Mouse (Mus musculus) cerebellum, adult (tissue): ENCODE results near the gene Gm17654.
"Not testable (repeated sequence)": the region's sequence is repeated elsewhere in the genome, so short reads cannot be mapped to it uniquely, and the experiment has no call there.

Experiments used
- ATAC-seq: cut with Nextera tagmentation; 2 replicates; pipeline ENCODE4 v1.9.2; 2017; ENCODE audit warnings: mild to moderate bottlenecking, moderate library complexity, mixed read lengths; ENCODE audit not compliant: insufficient number of reproducible peaks, low FRiP score, low TSS enrichment

Gm17654 gene

GRCm38 (mm10) chr14:43579046-43579445 is at the start of gene Gm17654:
Gm17654 (minus strand) TSS chr14:43579146.
- not testable (repeated sequence) for ATAC-seq

- not testable (repeated sequence) for ATAC-seq
Measured at GRCm38 (mm10) chr14:43607913-43608312, 29.0 kb upstream of the Gm17654 start, which contains the start of gene Gm10375. Gm10375 (minus strand) TSS chr14:43608013.

GRCm38 (mm10) chr14:43577969-43578368 is 977 bp downstream of the Gm17654 start:
- ATAC-seq, result not testable (repeated sequence)

- ATAC-seq, result not testable (repeated sequence)
Measured at GRCm38 (mm10) chr14:43552271-43552670, 26.7 kb downstream of the Gm17654 start.

- ATAC-seq, result not testable (repeated sequence)
Measured at GRCm38 (mm10) chr14:43546281-43546680, 32.7 kb downstream of the Gm17654 start.

- ATAC-seq, result not testable (repeated sequence)
Measured at GRCm38 (mm10) chr14:43543276-43543675, 35.7 kb downstream of the Gm17654 start, which contains the start of gene Gm5799. Gm5799 (plus strand) TSS chr14:43543576.

- ATAC-seq, result not testable (repeated sequence)
Measured at GRCm38 (mm10) chr14:43538144-43538543, 40.8 kb downstream of the Gm17654 start.

- ATAC-seq, result not testable (repeated sequence)
Measured at GRCm38 (mm10) chr14:43532387-43532786, 46.6 kb downstream of the Gm17654 start.

GRCm38 (mm10) chr14:43532011-43532383 is 46.9 kb downstream of the Gm17654 start:
- ATAC-seq, result not testable (repeated sequence)

- not testable (repeated sequence) for ATAC-seq
Measured at GRCm38 (mm10) chr14:43531052-43532010, 47.6 kb downstream of the Gm17654 start.
